Mouse (Mus musculus) CH12.LX (cell line): ENCODE data around the gene Ypel2. TPM values are rescaled to one million over a fixed set of nuclear protein-coding genes. Genes with fewer than 3 reads are reported as not detected.

Source experiments
- DNase-seq: peaks from one replicate; pipeline ENCODE4 v3.0.0-alpha.2; 2013; ENCODE audit errors: extremely low read depth
- H3K27ac ChIP-seq: 2 replicates; pipeline ENCODE4 v1.5.1; 2012; ENCODE audit warnings: low read depth, mild to moderate bottlenecking, control low read depth, moderate library complexity; ENCODE audit not compliant: insufficient read depth
- H3K27me3 ChIP-seq: replicated peaks from 2 replicates; pipeline ENCODE3; 2012; ENCODE audit warnings: inconsistent platforms
- H3K36me3 ChIP-seq, 2 experiments: replicated peaks in 1 of 2; 2 replicates each; pipeline versions ENCODE3 to v1.6.1; 2012; ENCODE audit warnings: inconsistent platforms in 1 of 2, low read length in 1 of 2, mild to moderate bottlenecking in 1 of 2, mixed read lengths in 1 of 2, moderate library complexity in 1 of 2; ENCODE audit not compliant: control insufficient read depth in 1 of 2, insufficient read depth in 1 of 2
- H3K4me1 ChIP-seq, 2 experiments: 2 replicates each; pipeline ENCODE4 v1.6.1; 2012; ENCODE audit warnings: inconsistent platforms in 1 of 2, moderate library complexity in 1 of 2; ENCODE audit not compliant: insufficient read depth in 2 of 2, control insufficient read depth in 1 of 2
- H3K4me2 ChIP-seq: 2 replicates; pipeline ENCODE4 v1.6.1; 2012; ENCODE audit warnings: low read depth, mild to moderate bottlenecking, control low read depth; ENCODE audit not compliant: poor library complexity, insufficient read depth, severe bottlenecking
- H3K4me3 ChIP-seq, 3 experiments: fragments of 150-350 bp in 1 of 3; sonication (generic) in 1 of 3; replicated peaks in 1 of 3; 2 replicates each; pipeline versions ENCODE3 to v1.5.1; 2011 to 2012; ENCODE audit warnings: low read depth in 2 of 3, low read length in 2 of 3, mild to moderate bottlenecking in 2 of 3, moderate library complexity in 2 of 3, control low read depth in 1 of 3, improper control_type of control experiment in 1 of 3, inconsistent platforms in 1 of 3, mixed read lengths in 1 of 3; ENCODE audit not compliant: poor library complexity in 1 of 3
- H3K79me2 ChIP-seq: replicated peaks from 2 replicates; pipeline ENCODE4 v1.6.1; 2012; ENCODE audit warnings: mild to moderate bottlenecking, moderate library complexity; ENCODE audit not compliant: control insufficient read depth, poor library complexity, insufficient read depth, severe bottlenecking; ENCODE audit errors: extremely low read depth
- H3K9ac ChIP-seq: 2 replicates; pipeline ENCODE4 v1.6.1; 2012; ENCODE audit warnings: low read depth, mild to moderate bottlenecking, control low read depth, moderate library complexity; ENCODE audit not compliant: insufficient read depth
- H3K9me3 ChIP-seq: replicated peaks from 2 replicates; pipeline ENCODE3; 2012; ENCODE audit warnings: low read length, inconsistent platforms, mixed read lengths
- CHD2 ChIP-seq: IDR thresholded peaks from 2 replicates; pipeline ENCODE4 v1.6.1; 2011; ENCODE audit warnings: low read length, improper control_type of control experiment
- ELF1 ChIP-seq: IDR thresholded peaks from 2 replicates; pipeline ENCODE4 v1.6.1; 2014; ENCODE audit warnings: low read depth, mild to moderate bottlenecking, inconsistent platforms, low read length, improper control_type of control experiment
- EP300 ChIP-seq: IDR thresholded peaks from 2 replicates; pipeline ENCODE4 v1.6.1; 2011; ENCODE audit warnings: low read length, improper control_type of control experiment
- ETS1 ChIP-seq: conservative IDR thresholded peaks from 2 replicates; pipeline ENCODE4 v1.6.1; 2012; ENCODE audit warnings: low read depth, mild to moderate bottlenecking, inconsistent platforms, low read length, improper control_type of control experiment, moderate library complexity
- GABPA ChIP-seq: IDR thresholded peaks from 2 replicates; pipeline ENCODE4 v1.6.1; 2012; ENCODE audit warnings: low read depth, low read length, improper control_type of control experiment, inconsistent platforms; ENCODE audit not compliant: insufficient replicate concordance
- HCFC1 ChIP-seq: IDR thresholded peaks from 2 replicates; pipeline ENCODE4 v1.6.1; 2012; ENCODE audit warnings: low read depth, mild to moderate bottlenecking, inconsistent platforms, low read length, improper control_type of control experiment
- IRF4 ChIP-seq: IDR thresholded peaks from 2 replicates; pipeline ENCODE4 v1.6.1; 2014; ENCODE audit warnings: low read depth, mild to moderate bottlenecking, inconsistent platforms, low read length, improper control_type of control experiment
- JUN ChIP-seq: IDR thresholded peaks from 2 replicates; pipeline ENCODE4 v1.6.1; 2011; ENCODE audit warnings: low read depth, mild to moderate bottlenecking, low read length, improper control_type of control experiment, moderate library complexity; ENCODE audit not compliant: insufficient read depth
- MAFK ChIP-seq: IDR thresholded peaks from 2 replicates; pipeline ENCODE4 v1.6.1; 2011; ENCODE audit warnings: low read length, improper control_type of control experiment; ENCODE audit not compliant: insufficient replicate concordance
- MAZ ChIP-seq: IDR thresholded peaks from 2 replicates; pipeline ENCODE4 v1.6.1; 2012; ENCODE audit warnings: low read depth, mild to moderate bottlenecking, inconsistent platforms, low read length, improper control_type of control experiment, moderate library complexity
- MEF2A ChIP-seq: IDR thresholded peaks from 2 replicates; pipeline ENCODE4 v1.6.1; 2014; ENCODE audit warnings: low read depth, mild to moderate bottlenecking, inconsistent platforms, low read length, improper control_type of control experiment, borderline replicate concordance
- NELFE ChIP-seq: IDR thresholded peaks from 2 replicates; pipeline ENCODE4 v1.6.1; 2011; ENCODE audit warnings: low read depth, low read length, improper control_type of control experiment
- NRF1 ChIP-seq: IDR thresholded peaks from 2 replicates; pipeline ENCODE4 v1.6.1; 2014; ENCODE audit warnings: low read depth, mild to moderate bottlenecking, inconsistent platforms, low read length, improper control_type of control experiment, moderate library complexity
- PAX5 ChIP-seq: IDR thresholded peaks from 2 replicates; pipeline ENCODE4 v1.6.1; 2012; ENCODE audit warnings: low read length, inconsistent platforms, mixed read lengths
- POLR2A ChIP-seq: IDR thresholded peaks from 2 replicates; pipeline ENCODE4 v1.6.1; 2011; ENCODE audit warnings: low read depth, mild to moderate bottlenecking, improper control_type of control experiment, low read length
- POLR2AphosphoS2 ChIP-seq: IDR thresholded peaks from 2 replicates; pipeline ENCODE4 v1.6.1; 2011; ENCODE audit warnings: low read depth, low read length, improper control_type of control experiment
- RCOR1 ChIP-seq: conservative IDR thresholded peaks from 2 replicates; pipeline ENCODE4 v1.6.1; 2012; ENCODE audit warnings: low read depth, mild to moderate bottlenecking, inconsistent platforms, low read length, improper control_type of control experiment
- USF1 ChIP-seq: IDR thresholded peaks from 2 replicates; pipeline ENCODE4 v1.6.1; 2014; ENCODE audit warnings: low read depth, mild to moderate bottlenecking, inconsistent platforms, low read length, improper control_type of control experiment
- ZC3H11A ChIP-seq: IDR thresholded peaks from 2 replicates; pipeline ENCODE4 v1.6.1; 2012; ENCODE audit warnings: low read depth, mild to moderate bottlenecking, inconsistent platforms, low read length, improper control_type of control experiment
- ZKSCAN1 ChIP-seq: IDR thresholded peaks from 2 replicates; pipeline ENCODE4 v1.6.1; 2012; ENCODE audit warnings: low read depth, inconsistent platforms, low read length, improper control_type of control experiment, borderline replicate concordance
- ZMIZ1 ChIP-seq: IDR thresholded peaks from 2 replicates; pipeline ENCODE4 v1.6.1; 2012; ENCODE audit warnings: low read depth, mild to moderate bottlenecking, inconsistent platforms, low read length, improper control_type of control experiment
- ZNF384 ChIP-seq: IDR thresholded peaks from 2 replicates; pipeline ENCODE4 v1.6.1; 2012; ENCODE audit warnings: low read depth, low read length, improper control_type of control experiment, inconsistent platforms
- dilution Hi-C: fragments of 300-500 bp; cut with MboI; formaldehyde crosslinking; loops from 2 replicates; pipeline ENCODE4 v1.14.3; 2020; ENCODE audit warnings: low sequenced_read_pairs; ENCODE audit not compliant: extremely low pct_unique_long_range_greater_than_20kb, extremely low pct_ligation_motif_present
- in situ Hi-C: fragments of 300-500 bp; cut with MboI; formaldehyde crosslinking; loops from 3 replicates; pipeline ENCODE4 v1.14.3; 2019; ENCODE audit warnings: low sequenced_read_pairs, low pct_ligation_motif_present, low pct_unique_long_range_greater_than_20kb, mixed read lengths
- polyA plus RNA-seq: library from polyadenylated mRNA; unstranded; fragments of >175 nt; gene quantifications from 2 replicates; pipeline ENCODE4 v1.2.1, GENCODE M21; 2012; ENCODE audit warnings: low read depth; ENCODE audit not compliant: insufficient read length
- total RNA-seq, 2 experiments: library from RNA; depleted of rRNA; stranded (reverse); fragments of 300-350 nt in 1 of 2; fragments of >200 nt in 1 of 2; gene quantifications; 2 replicates each; pipeline ENCODE4 v1.2.3; 2012 to 2014

The Ypel2 gene
- total and polyA plus RNA-seq, 3 experiments = 0.38 to 0.91 (median 0.59) TPM

DNA sequence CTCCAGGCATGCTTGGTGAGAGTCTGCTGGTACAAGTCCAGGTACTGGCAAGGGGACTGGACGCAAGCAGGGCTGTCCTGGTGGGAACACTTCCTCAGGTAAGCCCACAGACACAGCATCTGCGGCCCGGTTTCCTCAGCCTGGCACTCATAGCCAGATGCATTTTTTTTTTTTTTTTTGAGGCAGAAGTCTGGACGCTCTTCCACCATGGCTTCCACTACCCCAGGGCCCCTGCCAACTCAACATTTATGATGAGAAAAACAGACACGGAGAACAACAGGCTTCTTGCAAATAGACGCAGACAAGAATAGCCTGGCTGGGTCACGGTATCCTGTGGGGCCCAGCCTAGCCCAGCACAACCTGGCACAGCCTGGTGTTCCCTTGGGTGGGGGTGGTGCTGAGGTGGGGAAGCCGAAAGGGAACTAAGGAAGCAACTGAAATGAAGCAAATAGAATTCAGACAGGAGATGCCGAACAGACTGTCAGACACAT is 43.5 kb downstream of the Ypel2 start:
- no peak overlapping the region for H3K27ac ChIP-seq
- H3K9me3 ChIP-seq = no peaks in the 10 kb centered on the region
- no peak overlapping the region for H3K4me2 ChIP-seq
- H3K36me3 ChIP-seq = no peaks in the 10 kb centered on the region
- no peak for TF ChIP-seq JUN
- no peak for TF ChIP-seq ELF1
- TF ChIP-seq IRF4 = no peak
- TF ChIP-seq NRF1 = no peak
- no peak for TF ChIP-seq USF1
- TF ChIP-seq ZNF384 = no peak
- no peak for TF ChIP-seq NELFE
- TF ChIP-seq HCFC1 = no peak
- in situ Hi-C loops = no loop called here
- no peak overlapping the region for H3K9ac ChIP-seq
- dilution Hi-C loops = no loop called here
- peaks cover 0 to 7% of the 10 kb centered on the region in 2 experiments; a peak in 2 of 4 replicates for H3K4me1 ChIP-seq
- H3K79me2 ChIP-seq = no peaks in the 10 kb centered on the region
- no peaks in the 10 kb centered on the region for H3K27me3 ChIP-seq
- no peak overlapping the region for H3K4me3 ChIP-seq
- DNase-seq = no peak

- H3K4me3 ChIP-seq = no peak overlapping the region
- H3K79me2 ChIP-seq = no peaks in the 10 kb centered on the region
- no peaks in the 10 kb centered on the region for H3K9me3 ChIP-seq
- H3K36me3 ChIP-seq = no peaks in the 10 kb centered on the region
- no peaks in the 10 kb centered on the region for H3K4me1 ChIP-seq
- no peak for DNase-seq
- dilution Hi-C loops = no loop called here
- no peak overlapping the region for H3K27ac ChIP-seq
- no peak overlapping the region for H3K9ac ChIP-seq
- in situ Hi-C loops = no loop called here
- H3K27me3 ChIP-seq = no peaks in the 10 kb centered on the region
- TF ChIP-seq ELF1 (no peak), MAFK (no peak), ZC3H11A (no peak), JUN (no peak), ETS1 (no peak), PAX5 (no peak), ZKSCAN1 (no peak), NRF1 (no peak), CHD2 (no peak), EP300 (no peak), MAZ (no peak), GABPA (no peak), HCFC1 (no peak), MEF2A (no peak), POLR2A (no peak), RCOR1 (no peak), NELFE (no peak), ZMIZ1 (no peak), POLR2AphosphoS2 (no peak)
- TF ChIP-seq, all 38 proteins: peak for 0
- H3K4me2 ChIP-seq = no peak overlapping the region
These were observed 46.8 kb downstream of the Ypel2 start for GRCm38 (mm10) chr11:86946644-86947195.
